Mouse (Mus musculus): ENCODE measurements at regions not wholly inside any gene's neighbourhood (a gene's known extent, or its start where the extent isn't known, plus 50 kb on each side); places are given as distances from the start of the nearest gene placed in this dataset.

DNA sequence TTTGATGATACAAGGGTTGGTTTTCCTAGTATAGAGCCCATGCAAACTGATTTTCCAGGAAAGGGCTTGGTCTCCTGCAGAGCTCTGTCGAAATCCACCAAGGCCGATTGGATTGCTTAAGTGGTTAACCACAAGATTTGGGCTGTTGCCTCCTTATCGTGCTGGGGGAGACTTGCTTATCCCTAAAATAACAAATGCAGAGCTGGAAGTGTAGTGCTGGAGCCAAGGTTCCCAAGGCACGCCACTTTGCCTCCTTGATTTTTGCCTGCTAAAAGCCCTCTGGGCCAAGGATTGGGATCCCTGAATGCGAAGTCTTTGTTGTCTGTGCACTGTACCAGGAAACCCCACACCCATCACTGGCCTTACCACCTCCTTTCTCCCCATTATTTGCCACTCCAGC is 52.8 kb upstream of the Tmem178 start:
- TF ChIP-seq CTCF (IDR thresholded peaks at IDR 0.05; ENCODE audit: low read depth, low read length) = no peak
- TF ChIP-seq POLR2A (IDR thresholded peaks at IDR 0.05; ENCODE audit: extremely low read depth, insufficient read depth, low read length) = no peak

Data from liver, adult 2 months (tissue).